Mouse (Mus musculus) B cell, adult 67 days (primary cell): Measurements from ENCODE around the gene Lrp11. TPM values are rescaled to one million over a fixed set of nuclear protein-coding genes. Genes with fewer than 3 reads are reported as not detected.

Experiments used
- total RNA-seq, 2 experiments: library from RNA; stranded (reverse); gene quantifications; 4 replicates each; pipeline ENCODE4 v1.2.4; 2023

Gene Lrp11
- total RNA-seq, result under 1 TPM; 0.36 to 0.52 TPM

DNA sequence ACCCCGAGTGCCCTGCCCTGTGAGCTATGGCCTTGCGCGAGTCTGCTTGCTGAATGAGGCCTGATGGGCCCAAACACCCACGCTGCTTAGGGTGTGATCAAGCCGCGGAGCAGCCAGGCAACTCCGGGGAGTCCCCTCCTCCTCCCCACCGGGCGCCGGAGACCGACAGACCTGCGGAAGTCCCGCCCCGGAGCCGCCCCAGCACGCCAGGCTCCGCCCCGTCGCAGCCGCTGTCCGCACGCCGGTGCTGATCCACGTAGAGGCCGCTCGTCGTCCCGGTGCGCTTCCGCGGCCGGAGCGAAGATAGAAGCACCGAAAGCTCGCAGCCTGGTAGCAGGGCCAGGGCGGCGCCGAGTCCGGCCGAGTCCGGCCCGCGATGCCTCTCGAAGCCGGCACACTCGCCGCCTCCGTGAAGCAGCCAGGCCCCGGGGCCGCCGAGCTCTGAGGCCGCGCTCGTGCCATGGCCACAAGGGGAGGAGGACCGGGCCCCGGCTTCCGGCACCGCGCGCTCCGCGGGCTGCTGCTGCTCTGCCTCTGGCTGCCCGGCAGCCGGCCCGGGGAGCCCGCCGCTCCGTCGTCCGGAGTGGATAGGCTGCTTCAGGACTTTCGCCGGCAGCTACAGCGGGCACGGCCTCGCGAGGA, at the start of gene Lrp11:
Gene Lrp11 (plus strand): TSS at position 209 of the 642 bp plus-strand sequence.

DNA sequence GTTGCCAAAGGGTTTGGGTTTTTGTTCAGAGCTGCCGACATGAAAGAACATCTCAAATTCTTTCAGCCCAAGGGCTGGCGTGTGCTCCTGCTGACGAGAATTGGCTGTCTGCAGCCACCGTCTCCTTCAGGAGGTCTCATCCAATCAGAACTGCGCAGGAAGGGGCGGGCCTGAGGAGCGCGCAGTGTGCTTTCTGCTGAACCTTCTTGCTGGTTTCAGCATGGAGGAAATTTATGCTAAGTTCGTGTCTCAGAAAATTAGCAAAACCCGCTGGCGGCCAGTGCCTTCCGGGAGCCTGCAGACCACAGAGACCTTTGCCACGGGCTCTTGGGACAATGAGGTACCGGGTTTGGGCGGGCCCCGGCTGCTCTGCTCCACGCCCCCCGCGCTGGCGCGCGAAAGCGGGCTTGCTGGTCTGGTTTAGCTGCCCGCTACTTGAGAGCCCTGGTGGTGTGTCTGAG, 77.8 kb downstream of the Lrp11 start, which contains the start of gene Nup43:
Gene Nup43 (plus strand): TSS at position 162 of the 461 bp plus-strand sequence.

Other genes starting within 250 kb of the Lrp11 start
- gene Ulbp1, start 116.2 kb upstream of the Lrp11 start, total RNA-seq, result 1 to 10 TPM; 2.9 to 5.1 TPM
- gene Nup43, start 77.7 kb downstream of the Lrp11 start, total RNA-seq, result 10 to 100 TPM; 11.6 to 13.2 TPM
- 10 to 100 TPM; 52.7 to 72.0 TPM for gene Pcmt1, start 91.3 kb downstream of the Lrp11 start, total RNA-seq
- gene Lats1, start 91.4 kb downstream of the Lrp11 start, total RNA-seq, result 10 to 100 TPM; 45.9 to 48.8 TPM
- gene Katna1, start 136.2 kb downstream of the Lrp11 start, total RNA-seq, result 10 to 100 TPM; 36.4 to 37.3 TPM
- 10 to 100 TPM; 47.9 to 59.4 TPM for gene Ginm1, start 203.0 kb downstream of the Lrp11 start, total RNA-seq
- 10 to 100 TPM; 74.8 to 77.7 TPM for gene Ppil4, start 203.1 kb downstream of the Lrp11 start, total RNA-seq
- gene Zc3h12d, start 242.7 kb downstream of the Lrp11 start, total RNA-seq, result 10 to 100 TPM; 51.2 to 59.5 TPM